Mouse (Mus musculus) lung, postnatal 14 days (tissue): ENCODE results near the gene Gfm2.
"Not testable (repeated sequence)": the region's sequence is repeated elsewhere in the genome, so short reads cannot be mapped to it uniquely, and the experiment has no call there.

ENCODE experiments used
- DNase-seq: peaks from one replicate; pipeline ENCODE4 v3.0.0; 2021

Gene Gfm2

DNA sequence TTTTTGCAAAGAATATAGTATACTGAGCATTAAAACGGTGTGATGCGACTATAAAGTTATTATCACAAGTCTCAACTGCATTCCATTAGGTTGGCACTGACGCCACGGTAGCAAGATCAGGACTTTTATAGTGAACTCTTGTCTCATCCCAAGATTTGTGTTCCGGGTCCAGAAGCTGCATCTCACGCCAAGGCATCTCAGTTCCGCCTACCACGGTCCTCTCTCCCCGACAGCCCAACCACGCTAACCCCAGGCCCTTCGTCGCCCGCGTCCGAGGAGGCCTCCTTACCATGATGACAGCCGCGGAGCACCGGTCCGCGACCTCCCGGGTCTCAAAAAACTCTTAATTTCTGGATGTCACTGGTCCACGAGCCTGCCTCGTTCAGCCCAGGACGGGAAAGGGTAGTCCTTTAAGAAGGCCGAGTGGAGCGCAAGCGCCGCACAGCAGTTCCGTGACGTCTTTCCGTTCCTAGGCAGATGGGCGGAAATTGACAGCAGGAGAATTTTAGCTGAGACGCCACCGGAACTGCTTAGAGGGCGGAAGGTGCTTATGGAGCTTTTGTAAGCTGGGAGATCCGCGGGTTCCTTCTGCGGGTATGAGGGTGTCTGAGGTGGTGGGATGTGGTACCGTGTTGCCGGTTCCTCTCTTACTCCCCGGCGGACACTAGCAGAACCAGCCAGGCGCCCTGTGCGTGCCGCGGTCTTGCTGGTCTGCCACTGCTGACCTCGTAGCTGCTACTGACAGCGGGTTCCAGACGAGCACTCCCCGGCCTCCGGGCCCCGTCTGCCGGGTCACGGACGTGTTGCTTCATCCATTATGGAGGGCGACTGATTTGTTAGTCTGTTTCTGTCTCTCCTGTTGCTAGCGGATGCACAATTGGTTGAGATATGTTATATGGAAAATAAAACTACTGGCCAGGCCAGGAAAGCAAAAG, at the start of gene Gfm2, which contains the start of gene Nsa2:
TSS of gene Gfm2 (plus strand) at position 472 of the 935 bp plus-strand sequence.
TSS of gene Nsa2 (minus strand) at position 472 of the 935 bp plus-strand sequence.
- DNase-seq, result peak; percentile 88

DNA sequence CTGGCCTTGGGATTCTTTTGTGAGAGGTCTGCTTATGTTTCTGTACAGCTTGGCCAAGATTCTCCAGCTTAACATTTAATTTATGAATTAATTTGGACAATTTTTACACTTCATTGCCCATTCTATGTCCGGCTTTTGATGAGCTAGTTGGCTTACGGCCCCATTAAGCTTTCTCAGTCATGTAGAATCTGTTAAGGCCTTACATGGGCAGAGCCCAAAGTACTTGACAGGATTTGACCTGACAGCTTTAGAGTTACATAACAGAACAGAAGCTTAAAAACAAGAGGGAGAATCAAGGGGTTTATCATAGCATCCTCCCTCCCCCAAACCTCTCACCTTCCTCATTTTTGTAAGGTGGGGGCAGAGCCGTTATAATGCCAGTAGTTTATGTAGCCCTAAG, 49.6 kb upstream of the Gfm2 start:
- no peak for DNase-seq

DNA sequence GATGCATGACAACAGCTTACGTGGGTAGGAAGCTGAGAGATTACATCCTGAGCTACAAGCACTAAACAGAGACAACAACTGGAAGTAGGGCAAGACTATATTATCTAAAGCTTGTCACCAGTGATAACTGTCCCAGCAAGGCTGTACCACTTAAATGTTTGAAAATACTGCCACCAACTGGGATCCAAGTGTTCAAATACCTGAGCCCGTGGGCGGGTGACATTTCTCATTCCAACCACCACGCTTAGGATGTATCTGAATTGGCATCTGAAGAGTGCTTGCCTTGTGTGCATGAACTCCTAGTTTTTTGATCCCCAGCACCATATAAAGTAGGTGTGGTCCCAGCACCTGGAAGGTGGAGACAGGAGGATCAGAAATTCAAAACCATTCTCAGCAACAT, 42.0 kb upstream of the Gfm2 start:
- DNase-seq, result no peak

DNA sequence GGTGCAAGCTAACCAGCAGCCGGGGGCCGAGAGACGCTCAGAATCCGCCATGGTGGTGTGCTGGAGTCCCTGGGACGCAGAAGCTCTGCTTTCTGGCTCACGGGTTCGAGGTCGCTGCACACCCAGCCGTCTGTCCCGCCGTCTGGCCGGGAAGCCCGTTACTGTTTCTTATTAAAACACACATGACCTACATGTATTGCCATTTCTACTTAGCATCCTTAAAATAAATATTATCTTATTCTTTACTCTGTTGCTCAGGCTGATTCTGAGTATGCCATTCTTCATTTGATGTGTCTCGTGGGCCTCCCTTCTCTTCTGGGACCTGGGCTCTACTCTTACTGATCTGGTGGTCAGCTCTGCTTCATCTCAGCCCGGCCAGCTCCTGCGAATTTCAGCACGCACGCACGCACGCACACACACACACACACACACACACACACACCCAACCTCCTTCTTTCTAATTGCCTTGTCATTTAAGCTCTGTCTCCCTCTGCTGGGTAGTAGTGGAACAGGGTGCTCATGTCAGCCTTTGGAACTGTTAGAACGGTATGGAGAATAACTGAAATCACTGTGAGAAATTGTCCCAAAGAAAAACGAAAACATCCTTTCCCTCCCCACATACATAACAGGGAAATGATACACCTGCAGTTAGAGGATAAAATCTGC, 38.4 kb upstream of the Gfm2 start, which contains the start of gene Gm6169:
TSS of gene Gm6169 (minus strand) at position 51 of the 666 bp plus-strand sequence.
- peak; percentile 45 for DNase-seq

- DNase-seq, result no peak
These were observed 32.7 kb upstream of the Gfm2 start for GRCm38 (mm10) chr13:97104996-97105395.

DNA sequence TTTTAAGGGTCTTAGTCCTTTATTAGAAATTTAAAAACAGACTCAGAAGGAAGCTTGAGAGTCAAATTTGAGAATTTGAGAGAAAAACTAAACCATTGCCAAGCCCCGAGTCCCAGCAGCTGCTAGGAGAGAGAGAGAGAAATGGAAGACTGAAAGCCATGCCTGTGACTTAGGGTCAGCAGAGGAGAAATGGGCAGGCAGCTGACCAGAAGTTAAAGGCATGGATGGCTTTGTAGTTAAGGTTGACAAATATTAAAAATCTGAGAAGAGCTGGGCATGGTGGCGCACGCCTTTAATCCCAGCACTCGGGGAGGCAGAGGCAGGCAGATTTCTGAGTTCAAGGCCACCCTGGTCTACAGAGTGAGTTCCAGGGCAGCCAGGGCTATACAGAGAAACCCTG, 30.0 kb upstream of the Gfm2 start:
- not testable (repeated sequence) for DNase-seq

GRCm38 (mm10) chr13:97109046-97109445, 28.7 kb upstream of the Gfm2 start:
- DNase-seq, result no peak

DNA sequence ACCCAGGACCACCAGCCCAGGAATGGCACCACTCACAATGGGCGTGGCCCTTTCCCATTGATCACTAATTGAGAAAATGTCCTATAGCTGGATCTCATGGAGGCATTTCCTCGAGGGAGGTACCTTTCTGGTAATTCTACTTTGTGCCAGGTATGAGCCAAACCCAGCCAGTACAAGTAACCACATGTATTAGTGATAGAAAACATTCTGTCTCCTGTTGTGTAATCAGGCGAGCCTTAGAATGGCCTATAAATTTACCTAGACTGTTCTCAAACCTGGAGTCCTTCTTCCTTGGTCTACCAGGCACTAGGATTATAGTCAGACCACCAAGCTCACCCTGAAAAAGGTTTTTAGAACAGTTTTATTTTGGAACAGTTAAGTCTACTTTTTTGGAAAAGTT, 16.4 kb upstream of the Gfm2 start:
- no peak for DNase-seq

- not testable (repeated sequence) for DNase-seq
These were observed 8.1 kb upstream of the Gfm2 start for GRCm38 (mm10) chr13:97129654-97130053.

- not testable (repeated sequence) for DNase-seq
These were observed 7.3 kb upstream of the Gfm2 start for GRCm38 (mm10) chr13:97130413-97130812.

- DNase-seq, result not testable (repeated sequence)
These were observed 731 bp downstream of the Gfm2 start for GRCm38 (mm10) chr13:97138404-97138931.

DNA sequence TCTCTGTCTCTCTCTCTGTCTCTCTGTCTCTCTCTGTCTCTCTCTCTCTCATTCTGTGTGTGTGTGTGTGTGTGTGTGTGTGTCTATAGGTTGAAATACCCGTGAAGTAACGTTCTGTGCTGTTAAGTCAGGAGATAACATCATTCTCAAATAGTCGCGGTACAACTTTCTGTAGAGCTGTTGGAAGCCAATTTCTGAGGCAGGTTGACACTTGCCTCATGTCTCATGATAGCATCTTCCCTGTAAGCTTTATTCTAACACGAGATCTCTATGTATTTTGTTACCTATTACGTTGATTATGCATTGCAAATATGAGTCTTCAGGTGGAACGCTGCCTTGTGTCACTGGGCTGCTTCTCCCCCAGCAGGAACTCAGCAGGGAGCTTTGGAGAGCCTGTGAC, 4.6 kb downstream of the Gfm2 start:
- no peak for DNase-seq

DNA sequence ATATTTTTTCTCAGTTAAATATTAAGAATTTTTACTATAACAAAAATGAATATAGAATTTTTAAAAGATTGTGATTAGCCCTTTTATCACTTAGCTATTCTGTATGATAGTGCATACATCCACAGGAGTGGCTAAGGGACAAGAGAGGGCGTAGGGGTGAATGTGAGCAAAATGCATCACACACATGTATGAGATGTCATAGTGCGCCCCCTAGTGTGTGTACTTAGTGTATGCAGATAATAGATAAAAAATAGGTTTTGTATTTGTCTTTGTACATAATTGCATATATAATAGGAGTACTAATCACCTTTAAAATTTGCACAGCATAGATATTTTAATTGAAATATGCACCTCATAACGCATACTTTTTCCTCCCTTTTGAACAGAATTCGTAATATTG, 8.1 kb downstream of the Gfm2 start:
- peak; percentile 59 for DNase-seq

DNA sequence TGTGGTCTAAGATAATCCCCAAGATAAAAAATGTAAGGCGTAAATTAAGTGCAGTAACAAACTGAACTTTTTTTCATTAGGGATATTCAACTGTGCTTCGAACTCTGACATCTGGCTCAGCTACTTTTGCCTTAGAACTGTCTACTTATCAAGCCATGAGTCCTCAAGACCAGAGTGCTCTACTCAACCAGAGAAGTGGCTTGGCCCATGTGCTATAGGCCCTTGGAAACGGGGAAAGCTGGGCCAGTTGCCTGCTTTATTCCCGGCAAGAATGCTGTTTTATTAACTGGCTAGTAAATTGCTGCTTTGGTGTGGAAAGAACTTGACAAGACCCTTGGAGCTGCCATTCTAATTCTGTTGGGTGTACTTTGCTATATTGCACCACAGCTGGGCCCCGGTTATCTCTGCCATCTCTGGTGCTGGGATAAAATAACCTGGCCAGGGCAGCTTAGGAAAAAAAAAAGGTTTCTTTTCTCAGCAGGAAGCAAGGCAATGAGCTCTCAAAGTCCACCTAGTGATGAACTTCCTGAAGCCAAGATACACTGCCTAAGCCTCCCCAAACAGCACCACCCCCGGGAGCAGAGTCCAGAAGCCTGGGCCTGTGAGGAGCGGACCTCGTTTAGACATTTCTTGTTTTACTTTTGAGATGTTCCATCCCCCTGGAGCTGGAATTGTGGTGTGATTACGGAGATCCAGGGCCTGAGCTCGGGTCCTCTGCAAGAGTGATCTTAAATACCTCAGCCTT, 38.0 kb downstream of the Gfm2 start:
- no peak for DNase-seq

DNA sequence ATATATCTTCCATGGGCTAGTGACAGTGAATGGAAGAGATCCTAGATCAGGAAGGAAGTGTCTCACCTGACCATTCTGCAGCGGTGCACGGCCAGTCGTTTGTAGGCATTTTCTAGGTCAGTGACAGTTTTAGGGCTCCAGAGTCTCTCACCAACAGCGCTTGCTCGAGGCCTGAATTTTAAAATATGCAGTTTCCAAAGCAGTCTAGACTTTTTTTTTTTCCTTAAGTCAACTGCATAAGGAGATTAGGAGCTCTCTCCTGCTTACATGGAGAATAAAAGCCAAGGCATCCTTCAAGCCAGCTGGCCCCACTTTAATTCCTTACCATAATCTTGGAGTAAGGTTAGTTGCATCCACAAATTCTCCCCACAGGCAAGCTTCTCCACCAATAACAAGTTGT, 39.0 kb downstream of the Gfm2 start:
- no peak for DNase-seq

DNA sequence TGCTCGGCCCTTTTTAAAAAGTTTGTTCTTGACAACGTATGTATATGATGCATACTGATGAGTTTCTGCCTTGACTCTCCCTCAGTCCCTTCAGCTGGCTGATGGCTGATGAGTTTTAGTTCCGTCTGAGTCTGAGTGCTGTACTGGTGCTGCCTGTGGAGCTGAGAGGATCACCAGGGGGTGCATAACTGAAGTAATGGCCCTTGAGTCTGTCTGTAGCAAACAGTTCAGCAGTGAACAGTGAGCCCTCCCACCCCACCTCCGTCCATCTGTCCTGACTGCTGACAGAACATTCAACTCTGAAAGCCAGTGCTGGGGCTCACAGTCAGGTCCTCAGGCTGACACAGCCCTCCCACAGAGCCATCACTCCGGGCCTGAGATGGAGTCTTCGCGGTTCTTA, 41.2 kb downstream of the Gfm2 start:
- DNase-seq, result no peak

DNA sequence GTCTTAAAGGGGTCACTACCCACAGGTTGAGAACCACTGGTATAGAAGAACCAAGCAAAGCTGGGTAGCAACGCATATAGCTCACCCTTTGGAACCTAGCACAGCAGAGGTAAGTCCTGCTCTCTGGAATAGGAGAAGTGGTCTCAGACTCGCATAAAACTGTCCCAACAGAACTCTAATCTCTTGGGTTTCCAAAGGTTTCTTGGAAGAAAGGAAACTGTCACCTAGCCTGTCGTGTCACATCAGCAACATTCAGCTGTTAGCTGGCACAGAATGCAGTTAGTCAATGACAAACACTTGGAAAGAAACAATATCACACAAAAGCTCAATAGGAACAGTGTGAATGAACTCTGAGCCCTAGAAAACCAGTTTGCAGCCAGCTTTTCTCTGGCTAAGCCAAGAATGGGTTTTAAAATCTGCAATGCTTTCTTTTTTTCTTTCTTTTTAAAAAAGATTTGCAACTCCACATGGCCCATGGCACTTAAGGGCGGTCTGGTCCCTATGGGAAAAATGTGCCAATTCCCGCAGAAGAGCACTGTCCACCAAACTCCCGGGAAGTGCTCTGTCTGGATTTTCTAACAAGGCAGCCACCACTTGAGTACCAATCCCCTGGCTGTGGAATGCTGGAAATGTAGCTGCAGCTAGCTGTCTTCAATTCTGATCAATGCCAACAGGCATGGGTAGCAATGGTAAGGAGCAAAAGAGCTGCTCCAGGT, 42.5 kb downstream of the Gfm2 start:
- no peak for DNase-seq

GRCm38 (mm10) chr13:97182821-97183220, 45.1 kb downstream of the Gfm2 start:
- DNase-seq, result no peak

GRCm38 (mm10) chr13:97184168-97184567, 46.4 kb downstream of the Gfm2 start:
- DNase-seq, result no peak

- no peak for DNase-seq
These were observed 46.9 kb downstream of the Gfm2 start for GRCm38 (mm10) chr13:97184656-97185055.

- DNase-seq, result no peak
These were observed 48.6 kb downstream of the Gfm2 start for GRCm38 (mm10) chr13:97186346-97186745.

GRCm38 (mm10) chr13:97187693-97188092, 50.0 kb downstream of the Gfm2 start:
- no peak for DNase-seq
